Mouse (Mus musculus) CH12.LX (cell line): ENCODE measurements around the gene Gm19402. TPM values are rescaled to one million over a fixed set of nuclear protein-coding genes. Genes with fewer than 3 reads are reported as not detected.
A peak's percentile ranks its signal among the peaks of the same experiment; 100 is the strongest.

Experiments used
- DNase-seq: peaks from one replicate; pipeline ENCODE4 v3.0.0-alpha.2; 2013; ENCODE audit errors: extremely low read depth
- H3K27ac ChIP-seq: 2 replicates; pipeline ENCODE4 v1.5.1; 2012; ENCODE audit warnings: low read depth, mild to moderate bottlenecking, control low read depth, moderate library complexity; ENCODE audit not compliant: insufficient read depth
- H3K27me3 ChIP-seq: replicated peaks from 2 replicates; pipeline ENCODE3; 2012; ENCODE audit warnings: inconsistent platforms
- H3K36me3 ChIP-seq, 2 experiments: replicated peaks in 1 of 2; 2 replicates each; pipeline versions ENCODE3 to v1.6.1; 2012; ENCODE audit warnings: inconsistent platforms in 1 of 2, low read length in 1 of 2, mild to moderate bottlenecking in 1 of 2, mixed read lengths in 1 of 2, moderate library complexity in 1 of 2; ENCODE audit not compliant: control insufficient read depth in 1 of 2, insufficient read depth in 1 of 2
- H3K4me1 ChIP-seq, 2 experiments: 2 replicates each; pipeline ENCODE4 v1.6.1; 2012; ENCODE audit warnings: inconsistent platforms in 1 of 2, moderate library complexity in 1 of 2; ENCODE audit not compliant: insufficient read depth in 2 of 2, control insufficient read depth in 1 of 2
- H3K4me2 ChIP-seq: 2 replicates; pipeline ENCODE4 v1.6.1; 2012; ENCODE audit warnings: low read depth, mild to moderate bottlenecking, control low read depth; ENCODE audit not compliant: poor library complexity, insufficient read depth, severe bottlenecking
- H3K4me3 ChIP-seq, 3 experiments: fragments of 150-350 bp in 1 of 3; sonication (generic) in 1 of 3; replicated peaks in 1 of 3; 2 replicates each; pipeline versions ENCODE3 to v1.5.1; 2011 to 2012; ENCODE audit warnings: low read depth in 2 of 3, low read length in 2 of 3, mild to moderate bottlenecking in 2 of 3, moderate library complexity in 2 of 3, control low read depth in 1 of 3, improper control_type of control experiment in 1 of 3, inconsistent platforms in 1 of 3, mixed read lengths in 1 of 3; ENCODE audit not compliant: poor library complexity in 1 of 3
- H3K79me2 ChIP-seq: replicated peaks from 2 replicates; pipeline ENCODE4 v1.6.1; 2012; ENCODE audit warnings: mild to moderate bottlenecking, moderate library complexity; ENCODE audit not compliant: control insufficient read depth, poor library complexity, insufficient read depth, severe bottlenecking; ENCODE audit errors: extremely low read depth
- H3K9ac ChIP-seq: 2 replicates; pipeline ENCODE4 v1.6.1; 2012; ENCODE audit warnings: low read depth, mild to moderate bottlenecking, control low read depth, moderate library complexity; ENCODE audit not compliant: insufficient read depth
- H3K9me3 ChIP-seq: replicated peaks from 2 replicates; pipeline ENCODE3; 2012; ENCODE audit warnings: low read length, inconsistent platforms, mixed read lengths
- BHLHE40 ChIP-seq: IDR thresholded peaks from 2 replicates; pipeline ENCODE4 v1.6.1; 2011; ENCODE audit warnings: mild to moderate bottlenecking, low read depth, low read length, improper control_type of control experiment
- CTCF ChIP-seq, 2 experiments: IDR thresholded peaks in 1 of 2; conservative IDR thresholded peaks in 1 of 2; 2 replicates each; pipeline ENCODE4 v1.5.1; 2011 to 2012; ENCODE audit warnings: low read depth in 2 of 2, low read length in 2 of 2, improper control_type of control experiment in 1 of 2, inconsistent platforms in 1 of 2, mild to moderate bottlenecking in 1 of 2, moderate library complexity in 1 of 2
- ELF1 ChIP-seq: IDR thresholded peaks from 2 replicates; pipeline ENCODE4 v1.6.1; 2014; ENCODE audit warnings: low read depth, mild to moderate bottlenecking, inconsistent platforms, low read length, improper control_type of control experiment
- EP300 ChIP-seq: IDR thresholded peaks from 2 replicates; pipeline ENCODE4 v1.6.1; 2011; ENCODE audit warnings: low read length, improper control_type of control experiment
- ETS1 ChIP-seq: conservative IDR thresholded peaks from 2 replicates; pipeline ENCODE4 v1.6.1; 2012; ENCODE audit warnings: low read depth, mild to moderate bottlenecking, inconsistent platforms, low read length, improper control_type of control experiment, moderate library complexity
- HCFC1 ChIP-seq: IDR thresholded peaks from 2 replicates; pipeline ENCODE4 v1.6.1; 2012; ENCODE audit warnings: low read depth, mild to moderate bottlenecking, inconsistent platforms, low read length, improper control_type of control experiment
- IRF4 ChIP-seq: IDR thresholded peaks from 2 replicates; pipeline ENCODE4 v1.6.1; 2014; ENCODE audit warnings: low read depth, mild to moderate bottlenecking, inconsistent platforms, low read length, improper control_type of control experiment
- JUN ChIP-seq: IDR thresholded peaks from 2 replicates; pipeline ENCODE4 v1.6.1; 2011; ENCODE audit warnings: low read depth, mild to moderate bottlenecking, low read length, improper control_type of control experiment, moderate library complexity; ENCODE audit not compliant: insufficient read depth
- KAT2A ChIP-seq: IDR thresholded peaks from 2 replicates; pipeline ENCODE4 v1.6.1; 2012; ENCODE audit warnings: low read length, improper control_type of control experiment, inconsistent platforms; ENCODE audit not compliant: insufficient replicate concordance
- MAFK ChIP-seq: IDR thresholded peaks from 2 replicates; pipeline ENCODE4 v1.6.1; 2011; ENCODE audit warnings: low read length, improper control_type of control experiment; ENCODE audit not compliant: insufficient replicate concordance
- MAX ChIP-seq: IDR thresholded peaks from 2 replicates; pipeline ENCODE4 v1.6.1; 2011; ENCODE audit warnings: low read length, improper control_type of control experiment
- MXI1 ChIP-seq: IDR thresholded peaks from 2 replicates; pipeline ENCODE4 v1.6.1; 2011; ENCODE audit warnings: mild to moderate bottlenecking, low read depth, low read length, improper control_type of control experiment
- MYC ChIP-seq: IDR thresholded peaks from 2 replicates; pipeline ENCODE4 v1.6.1; 2011; ENCODE audit warnings: low read depth, mild to moderate bottlenecking, improper control_type of control experiment, low read length
- POLR2A ChIP-seq: IDR thresholded peaks from 2 replicates; pipeline ENCODE4 v1.6.1; 2011; ENCODE audit warnings: low read depth, mild to moderate bottlenecking, improper control_type of control experiment, low read length
- RCOR1 ChIP-seq: conservative IDR thresholded peaks from 2 replicates; pipeline ENCODE4 v1.6.1; 2012; ENCODE audit warnings: low read depth, mild to moderate bottlenecking, inconsistent platforms, low read length, improper control_type of control experiment
- SIN3A ChIP-seq: IDR thresholded peaks from 2 replicates; pipeline ENCODE4 v1.6.1; 2012; ENCODE audit warnings: low read length, improper control_type of control experiment, inconsistent platforms
- TBP ChIP-seq: conservative IDR thresholded peaks from 2 replicates; pipeline ENCODE4 v1.6.1; 2011; ENCODE audit warnings: low read depth, low read length, improper control_type of control experiment
- TCF12 ChIP-seq: IDR thresholded peaks from 2 replicates; pipeline ENCODE4 v1.6.1; 2014; ENCODE audit warnings: low read depth, mild to moderate bottlenecking, inconsistent platforms, low read length, improper control_type of control experiment
- UBTF ChIP-seq: IDR thresholded peaks from 2 replicates; pipeline ENCODE4 v1.6.1; 2012; ENCODE audit warnings: low read depth, mild to moderate bottlenecking, inconsistent platforms, low read length, improper control_type of control experiment, moderate library complexity
- ZMIZ1 ChIP-seq: IDR thresholded peaks from 2 replicates; pipeline ENCODE4 v1.6.1; 2012; ENCODE audit warnings: low read depth, mild to moderate bottlenecking, inconsistent platforms, low read length, improper control_type of control experiment
- ZNF384 ChIP-seq: IDR thresholded peaks from 2 replicates; pipeline ENCODE4 v1.6.1; 2012; ENCODE audit warnings: low read depth, low read length, improper control_type of control experiment, inconsistent platforms
- dilution Hi-C: fragments of 300-500 bp; cut with MboI; formaldehyde crosslinking; loops from 2 replicates; pipeline ENCODE4 v1.14.3; 2020; ENCODE audit warnings: low sequenced_read_pairs; ENCODE audit not compliant: extremely low pct_unique_long_range_greater_than_20kb, extremely low pct_ligation_motif_present
- in situ Hi-C: fragments of 300-500 bp; cut with MboI; formaldehyde crosslinking; loops from 3 replicates; pipeline ENCODE4 v1.14.3; 2019; ENCODE audit warnings: low sequenced_read_pairs, low pct_ligation_motif_present, low pct_unique_long_range_greater_than_20kb, mixed read lengths
- polyA plus RNA-seq: library from polyadenylated mRNA; unstranded; fragments of >175 nt; gene quantifications from 2 replicates; pipeline ENCODE4 v1.2.1, GENCODE M21; 2012; ENCODE audit warnings: low read depth; ENCODE audit not compliant: insufficient read length
- total RNA-seq, 2 experiments: library from RNA; depleted of rRNA; stranded (reverse); fragments of 300-350 nt in 1 of 2; fragments of >200 nt in 1 of 2; gene quantifications; 2 replicates each; pipeline ENCODE4 v1.2.3; 2012 to 2014

Gm19402 gene
- total and polyA plus RNA-seq, 3 experiments = not detected

DNA sequence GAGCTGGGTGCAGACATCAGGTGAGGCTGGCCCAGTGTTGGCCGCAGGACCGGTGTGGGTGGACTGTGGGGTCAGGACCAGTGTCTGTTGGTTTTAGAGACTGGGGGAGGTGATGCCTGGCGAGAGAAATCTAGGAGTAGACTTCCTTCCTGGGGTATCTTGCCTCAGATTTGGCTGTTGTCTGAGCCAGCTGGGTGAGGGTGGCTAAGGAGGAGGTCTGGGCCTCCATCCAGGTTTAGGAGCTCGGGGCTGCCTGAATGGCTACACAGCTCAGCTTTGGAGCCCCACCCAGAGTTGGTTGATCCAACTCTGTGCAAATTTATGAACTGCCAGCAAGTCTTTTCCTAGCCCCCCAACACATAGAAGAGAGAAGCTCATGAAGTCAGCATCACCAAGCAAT lies 23.2 kb downstream of the Gm19402 start:
- Histone ChIP-seq H3K4me1 (peaks cover 13 to 55% of the 10 kb centered on the region in 2 experiments), H3K36me3 (no peaks in the 10 kb centered on the region), H3K27ac (no peak overlapping the region), H3K27me3 (no peaks in the 10 kb centered on the region), H3K9ac (no peak overlapping the region), H3K4me3 (no peak overlapping the region), H3K9me3 (peaks cover 3% of the 10 kb centered on the region), H3K79me2 (no peaks in the 10 kb centered on the region), H3K4me2 (no peak overlapping the region)
- TF ChIP-seq TBP = no peak
- TF ChIP-seq RCOR1 = no peak
- TF ChIP-seq IRF4 = no peak
- TF ChIP-seq JUN = no peak
- TF ChIP-seq ZNF384 = no peak
- no peak for TF ChIP-seq CTCF (conservative IDR thresholded peaks at IDR 0.05 in 1 of 2, IDR thresholded peaks at IDR 0.05 in 1 of 2; ENCODE audit: low read depth in 2 of 2, low read length in 2 of 2)
- no peak for TF ChIP-seq MYC
- TF ChIP-seq POLR2A = no peak
- TF ChIP-seq MAFK = no peak
- no peak for TF ChIP-seq ZMIZ1
- no peak for TF ChIP-seq SIN3A
- TF ChIP-seq UBTF = no peak
- TF ChIP-seq MAX = no peak
- no peak for TF ChIP-seq KAT2A
- in situ Hi-C loops = no loop called here
- dilution Hi-C loops = no loop called here
- DNase-seq = no peak

DNA sequence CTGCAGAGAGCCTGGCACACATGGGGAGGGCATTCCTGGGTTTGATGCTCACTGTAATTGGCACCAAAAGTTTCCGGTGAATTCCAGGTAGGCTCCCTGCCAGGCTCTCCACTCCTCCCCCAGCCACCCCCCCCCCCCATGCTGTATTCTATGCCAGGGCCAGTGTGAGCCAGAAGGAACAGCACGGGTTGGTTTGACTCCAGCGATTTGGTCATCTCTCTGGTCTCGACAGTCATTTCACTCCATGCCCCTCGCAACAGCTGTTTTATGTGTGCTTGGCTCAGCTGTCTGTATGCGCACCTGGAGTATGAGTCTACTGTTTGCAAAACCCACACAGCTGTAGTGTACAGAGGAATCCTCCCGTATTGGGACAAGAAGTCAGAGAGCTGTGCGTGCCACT lies 24.2 kb downstream of the Gm19402 start:
- no peak for DNase-seq
- Histone ChIP-seq H3K27me3 (no peaks in the 10 kb centered on the region), H3K4me3 (no peak overlapping the region), H3K9ac (no peak overlapping the region), H3K9me3 (peaks cover 3% of the 10 kb centered on the region), H3K4me2 (no peak overlapping the region)
- in situ Hi-C loops (no loop called here), dilution Hi-C loops (no loop called here)
- no peak for TF ChIP-seq HCFC1
- TF ChIP-seq MXI1 = no peak
- peak; percentile 88 for TF ChIP-seq ETS1
- no peak for TF ChIP-seq TBP
- TF ChIP-seq EP300 = 0 out of 2 replicates have a peak, but pooled peaks have one; percentile 17
- no peak for TF ChIP-seq MAFK
- TF ChIP-seq TCF12 = peak; percentile 76
- TF ChIP-seq BHLHE40 = 0 out of 2 replicates have a peak, but pooled peaks have one; percentile 33
- no peak for TF ChIP-seq ELF1
- no peak for TF ChIP-seq MYC
- TF ChIP-seq, all 38 proteins: peak for 4
- Histone ChIP-seq H3K79me2 (no peaks in the 10 kb centered on the region), H3K27ac (no peak overlapping the region), H3K4me1 (peaks cover 13 to 50% of the 10 kb centered on the region in 2 experiments), H3K36me3 (no peaks in the 10 kb centered on the region)
